Comparison of ENCODE assay signal across 18 mouse cellular contexts in the genomic region with DNA sequence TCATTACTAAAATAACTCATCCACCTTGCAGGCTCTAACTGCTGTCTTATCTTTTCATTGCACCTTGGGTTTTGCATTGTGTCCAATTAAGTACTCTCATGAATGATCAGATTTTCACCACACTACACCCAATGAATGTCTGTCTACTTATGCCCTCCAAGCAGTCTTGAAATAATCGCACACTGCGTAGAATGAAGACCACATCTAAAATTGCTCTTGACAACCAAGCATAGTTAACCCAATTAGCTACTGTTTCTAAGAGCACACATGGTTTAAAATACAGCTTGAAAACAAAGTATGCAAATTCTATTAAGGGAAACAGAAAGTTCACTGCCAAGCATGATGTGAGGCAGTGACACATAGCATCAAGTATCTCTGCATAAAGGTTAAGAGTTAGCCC.
DNase-seq lines count a peak whose midpoint lies in the region; ATAC-seq and TF ChIP-seq lines count a peak whose summit lies in the region.
"Had no signal": no experiment of that assay in that cellular context is flagged by ENCODE, and none has a peak within 500 bp of the region (broad histone marks: within the 10 kb centered on the region; RNA-seq: fewer than 3 reads in every experiment).

No protein-coding gene starts in this region.

- no peak overlapping the region for H3K27ac ChIP-seq in liver, embryonic 14.5 days
- H3K27ac ChIP-seq in liver, embryonic 11.5 days (ENCODE audit: low read depth, low read length), result no peak overlapping the region
- no peak overlapping the region for H3K27ac ChIP-seq in midbrain, embryonic 16.5 days (ENCODE audit: low read length)
- H3K27ac ChIP-seq: heart, adult 2 months; heart, embryonic 15.5 days; hindbrain, embryonic 10.5 days; hindbrain, embryonic 14.5 days had no signal

- TF ChIP-seq EP300 in liver, embryonic 14.5 days (IDR thresholded peaks at IDR 0.05; ENCODE audit: low read depth), result no peak

- H3K4me1 ChIP-seq in liver, embryonic 14.5 days (replicated peaks; ENCODE audit: control insufficient read depth in 2 of 2, insufficient read depth in 2 of 2, low read length in 1 of 2), result no peaks in the 10 kb centered on the region
- H3K4me1 ChIP-seq in liver, embryonic 11.5 days (replicated peaks; ENCODE audit: control insufficient read depth, insufficient read depth, low read length), result no peaks in the 10 kb centered on the region
- H3K4me1 ChIP-seq in midbrain, embryonic 16.5 days (ENCODE audit: control insufficient read depth, insufficient read depth, low read length), result peaks cover 5% of the 10 kb centered on the region; the same call in 1 of the 2 replicates
- H3K4me1 ChIP-seq: heart, embryonic 15.5 days; hindbrain, embryonic 10.5 days had no signal

- no peaks in the 10 kb centered on the region for H3K9me3 ChIP-seq in liver, embryonic 14.5 days (ENCODE audit: control insufficient read depth, low read length)
- H3K9me3 ChIP-seq in liver, embryonic 11.5 days (ENCODE audit: control insufficient read depth, low read length), result no peaks in the 10 kb centered on the region
- no peaks in the 10 kb centered on the region for H3K9me3 ChIP-seq in midbrain, embryonic 16.5 days (replicated peaks; ENCODE audit: control insufficient read depth, low read length, poor library complexity, severe bottlenecking)
- H3K9me3 ChIP-seq: heart, embryonic 15.5 days; hindbrain, embryonic 10.5 days had no signal

- ATAC-seq in liver, embryonic 14.5 days (ENCODE audit: insufficient read depth), result 0 out of 2 replicates have a peak, but pooled peaks have one; percentile 28
- ATAC-seq in liver, embryonic 11.5 days (replicated peaks; ENCODE audit: low FRiP score), result no peak
- ATAC-seq in midbrain, embryonic 16.5 days, result peak; percentile 75; the same call in 1 of the 2 replicates
- ATAC-seq: forebrain, embryonic 16.5 days had no signal

- no peak overlapping the region for H3K9ac ChIP-seq in liver, embryonic 14.5 days (replicated peaks)
- no peak overlapping the region for H3K9ac ChIP-seq in liver, embryonic 11.5 days (ENCODE audit: low read depth, low read length)
- no peak overlapping the region for H3K9ac ChIP-seq in midbrain, embryonic 16.5 days (ENCODE audit: low read depth, low read length)
- H3K9ac ChIP-seq: heart, embryonic 15.5 days; hindbrain, embryonic 14.5 days had no signal

- H3K27me3 ChIP-seq in liver, embryonic 14.5 days (ENCODE audit: control insufficient read depth, insufficient read depth, low read length), result no peaks in the 10 kb centered on the region
- no peaks in the 10 kb centered on the region for H3K27me3 ChIP-seq in liver, embryonic 11.5 days (replicated peaks; ENCODE audit: control insufficient read depth, insufficient read depth, low read length)
- no peaks in the 10 kb centered on the region for H3K27me3 ChIP-seq in midbrain, embryonic 16.5 days (ENCODE audit: control insufficient read depth, insufficient read depth, low read depth, low read length)
- H3K27me3 ChIP-seq: heart, embryonic 15.5 days had no signal

- H3K4me3 ChIP-seq in liver, embryonic 14.5 days (ENCODE audit: insufficient read depth in 1 of 2, low read depth in 2 of 2, low read length in 2 of 2), result no peak overlapping the region
- H3K4me3 ChIP-seq in liver, embryonic 11.5 days (ENCODE audit: low read depth, low read length), result no peak overlapping the region
- H3K4me3 ChIP-seq in midbrain, embryonic 16.5 days (ENCODE audit: low read depth, low read length), result no peak overlapping the region
- H3K4me3 ChIP-seq: heart, adult 2 months; heart, embryonic 15.5 days; hindbrain, embryonic 10.5 days had no signal

- TF ChIP-seq CTCF in liver, embryonic 14.5 days (IDR thresholded peaks at IDR 0.05; ENCODE audit: low read depth), result no peak

- no peak for DNase-seq in liver, embryonic 14.5 days (ENCODE audit: low read depth in 3 of 3, low spot score in 3 of 3)
- DNase-seq in liver, embryonic 11.5 days (ENCODE audit: low spot score), result no peak
- peak; percentile 83 for DNase-seq in MN1 (ENCODE audit: low spot score)
- peak; percentile 4 for DNase-seq in NIH3T3 (ENCODE audit: low read depth)
- no peak for DNase-seq in cerebellum, adult 9-11 months
- DNase-seq in right cerebral cortex, postnatal 36 days (ENCODE audit: low spot score in 2 of 2), result no peak
- DNase-seq: adrenal gland, postnatal 14 days; cerebellum, adult 18-20 months; cerebellum, postnatal 10 days; gastrocnemius, postnatal 14 days; heart, adult 2 months; heart, postnatal 14 days had no signal

- H3K36me3 ChIP-seq in liver, embryonic 14.5 days (replicated peaks; ENCODE audit: control insufficient read depth, insufficient read depth, low read depth), result no peaks in the 10 kb centered on the region
- no peaks in the 10 kb centered on the region for H3K36me3 ChIP-seq in liver, embryonic 11.5 days (ENCODE audit: control insufficient read depth, insufficient read depth, low read length)
- H3K36me3 ChIP-seq in midbrain, embryonic 16.5 days (ENCODE audit: control insufficient read depth, insufficient read depth, low read length), result no peaks in the 10 kb centered on the region
- H3K36me3 ChIP-seq: heart, embryonic 15.5 days; hindbrain, embryonic 10.5 days had no signal

- WGBS in liver, embryonic 14.5 days (ENCODE audit: insufficient replicate concordance), result 74% methylated on average over 2 of the region's 2 CpGs
- WGBS in liver, embryonic 11.5 days, result 93% methylated on average over 2 of the region's 2 CpGs
- WGBS in midbrain, embryonic 16.5 days, result 63% methylated on average over 2 of the region's 2 CpGs

- H3K4me2 ChIP-seq in liver, embryonic 14.5 days (ENCODE audit: low read depth), result no peak overlapping the region
- H3K4me2 ChIP-seq in liver, embryonic 11.5 days, result no peak overlapping the region
- H3K4me2 ChIP-seq in midbrain, embryonic 16.5 days (ENCODE audit: low read length), result no peak overlapping the region
- H3K4me2 ChIP-seq: heart, embryonic 11.5 days; heart, embryonic 15.5 days; hindbrain, embryonic 14.5 days had no signal

Comparison
In these comparisons a context has a peak if more than half of its experiments do, and no peak if none do; other contexts are left out.
1. DNase-seq: peak in MN1 (single experiment) and NIH3T3 (single experiment); none in liver, embryonic 14.5 days (0 of 3), liver, embryonic 11.5 days (single experiment), cerebellum, adult 9-11 months (single experiment) and right cerebral cortex, postnatal 36 days (0 of 2).